Mouse (Mus musculus) MEL (cell line): ENCODE measurements around the gene Trp53i13. TPM values are rescaled to one million over a fixed set of nuclear protein-coding genes. Genes with fewer than 3 reads are reported as not detected.

Experiments
- DNase-seq: peaks from one replicate; pipeline ENCODE4 v3.0.0; 2011; ENCODE audit warnings: low read depth, low spot score
- H3K27ac ChIP-seq: 2 replicates; pipeline ENCODE4 v1.5.1; 2012; ENCODE audit warnings: low read depth, mild to moderate bottlenecking, control low read depth, low read length, moderate library complexity; ENCODE audit not compliant: control insufficient read depth
- H3K27me3 ChIP-seq, 2 experiments: fragments of 150-350 bp in 1 of 2; sonication (generic) in 1 of 2; 2 replicates each; pipeline ENCODE4 v1.6.1; 2012; ENCODE audit warnings: low read length in 2 of 2, mild to moderate bottlenecking in 2 of 2, improper control_type of control experiment in 1 of 2, moderate library complexity in 1 of 2; ENCODE audit not compliant: insufficient read depth in 2 of 2, control insufficient read depth in 1 of 2
- H3K36me3 ChIP-seq, 2 experiments: 2 replicates each; pipeline ENCODE4 v1.6.1; 2012 to 2014; ENCODE audit warnings: low read length in 2 of 2, improper control_type of control experiment in 1 of 2, inconsistent platforms in 1 of 2, mild to moderate bottlenecking in 1 of 2; ENCODE audit not compliant: insufficient read depth in 2 of 2, control insufficient read depth in 1 of 2
- H3K4me1 ChIP-seq, 2 experiments: fragments of 150-350 bp in 1 of 2; sonication (generic) in 1 of 2; 2 replicates each; pipeline ENCODE4 v1.6.1; 2012; ENCODE audit warnings: low read length in 2 of 2, improper control_type of control experiment in 1 of 2, mild to moderate bottlenecking in 1 of 2; ENCODE audit not compliant: insufficient read depth in 2 of 2, control insufficient read depth in 1 of 2
- H3K4me3 ChIP-seq, 2 experiments: fragments of 150-350 bp in 1 of 2; sonication (generic) in 1 of 2; 2 replicates each; pipeline ENCODE4 v1.5.1; 2012; ENCODE audit warnings: low read depth in 2 of 2, low read length in 2 of 2, mild to moderate bottlenecking in 2 of 2, moderate library complexity in 2 of 2, control low read depth in 1 of 2, improper control_type of control experiment in 1 of 2; ENCODE audit not compliant: control insufficient read depth in 1 of 2, insufficient read depth in 1 of 2
- H3K79me2 ChIP-seq: 2 replicates; pipeline ENCODE4 v1.6.1; 2012; ENCODE audit warnings: mild to moderate bottlenecking, low read length, moderate library complexity; ENCODE audit not compliant: control insufficient read depth, poor library complexity, insufficient read depth
- H3K9ac ChIP-seq: 2 replicates; pipeline ENCODE4 v1.6.1; 2012; ENCODE audit warnings: low read depth, mild to moderate bottlenecking, control low read depth, low read length, moderate library complexity; ENCODE audit not compliant: control insufficient read depth, poor library complexity, severe bottlenecking
- H3K9me3 ChIP-seq: fragments of 150-350 bp; sonication (generic); replicated peaks from 2 replicates; pipeline ENCODE4 v1.6.1; 2012; ENCODE audit warnings: mild to moderate bottlenecking, low read length, improper control_type of control experiment, moderate library complexity; ENCODE audit not compliant: insufficient read depth
- CHD1 ChIP-seq: IDR thresholded peaks from 2 replicates; pipeline ENCODE4 v1.6.1; 2012; ENCODE audit warnings: low read depth, mild to moderate bottlenecking, inconsistent platforms, low read length, improper control_type of control experiment
- CTCF ChIP-seq, 3 experiments: IDR thresholded peaks in 2 of 3; conservative IDR thresholded peaks in 1 of 3; 2 replicates each; pipeline ENCODE4 v1.5.1; 2011 to 2012; ENCODE audit warnings: low read length in 3 of 3, low read depth in 2 of 3, mild to moderate bottlenecking in 2 of 3, improper control_type of control experiment in 1 of 3, inconsistent platforms in 1 of 3, mixed read lengths in 1 of 3, moderate library complexity in 1 of 3; ENCODE audit not compliant: control insufficient read depth in 1 of 3, insufficient read depth in 1 of 3, poor library complexity in 1 of 3, severe bottlenecking in 1 of 3
- EP300 ChIP-seq, 2 experiments: IDR thresholded peaks; 2 replicates each; pipeline ENCODE4 v1.6.1; 2011; ENCODE audit warnings: improper control_type of control experiment in 2 of 2, low read length in 2 of 2, low read depth in 1 of 2, mild to moderate bottlenecking in 1 of 2
- ETS1 ChIP-seq: IDR thresholded peaks from 2 replicates; pipeline ENCODE4 v1.6.1; 2012; ENCODE audit warnings: low read depth, mild to moderate bottlenecking, inconsistent platforms, low read length, improper control_type of control experiment, moderate library complexity
- GABPA ChIP-seq: IDR thresholded peaks from 2 replicates; pipeline ENCODE4 v1.6.1; 2012; ENCODE audit warnings: low read depth, mild to moderate bottlenecking, inconsistent platforms, low read length, improper control_type of control experiment, moderate library complexity
- JUND ChIP-seq: IDR thresholded peaks from 2 replicates; pipeline ENCODE4 v1.6.1; 2011; ENCODE audit warnings: low read depth, mild to moderate bottlenecking, improper control_type of control experiment, low read length
- KAT2A ChIP-seq: conservative IDR thresholded peaks from 2 replicates; pipeline ENCODE4 v1.6.1; 2012; ENCODE audit warnings: low read depth, low read length, improper control_type of control experiment, inconsistent platforms
- MAFK ChIP-seq: IDR thresholded peaks from 2 replicates; pipeline ENCODE4 v1.6.1; 2011; ENCODE audit warnings: low read depth, mild to moderate bottlenecking, low read length, improper control_type of control experiment, borderline replicate concordance
- MAX ChIP-seq: IDR thresholded peaks from 2 replicates; pipeline ENCODE4 v1.6.1; 2011; ENCODE audit warnings: low read length, improper control_type of control experiment
- MYB ChIP-seq: IDR thresholded peaks from 2 replicates; pipeline ENCODE4 v1.6.1; 2011; ENCODE audit warnings: mild to moderate bottlenecking, low read depth, low read length, improper control_type of control experiment
- MYC ChIP-seq: IDR thresholded peaks from 2 replicates; pipeline ENCODE4 v1.6.1; 2011; ENCODE audit warnings: low read depth, mild to moderate bottlenecking, low read length, improper control_type of control experiment, moderate library complexity
- NELFE ChIP-seq: IDR thresholded peaks from 2 replicates; pipeline ENCODE4 v1.6.1; 2011; ENCODE audit warnings: low read depth, low read length, improper control_type of control experiment
- POLR2A ChIP-seq, 2 experiments: IDR thresholded peaks; 2 replicates each; pipeline ENCODE4 v1.6.1; 2011 to 2012; ENCODE audit warnings: low read length in 2 of 2, mild to moderate bottlenecking in 2 of 2, control low read depth in 1 of 2, improper control_type of control experiment in 1 of 2, low read depth in 1 of 2, moderate library complexity in 1 of 2; ENCODE audit not compliant: control insufficient read depth in 1 of 2, insufficient read depth in 1 of 2, poor library complexity in 1 of 2
- RAD21 ChIP-seq: IDR thresholded peaks from 2 replicates; pipeline ENCODE4 v1.6.1; 2011; ENCODE audit warnings: mild to moderate bottlenecking, low read depth, low read length, improper control_type of control experiment
- RCOR1 ChIP-seq: IDR thresholded peaks from 2 replicates; pipeline ENCODE4 v1.6.1; 2012; ENCODE audit warnings: low read depth, mild to moderate bottlenecking, inconsistent platforms, low read length, improper control_type of control experiment
- SIN3A ChIP-seq: IDR thresholded peaks from 2 replicates; pipeline ENCODE4 v1.6.1; 2012; ENCODE audit warnings: low read length, improper control_type of control experiment, inconsistent platforms
- UBTF ChIP-seq: IDR thresholded peaks from 2 replicates; pipeline ENCODE4 v1.6.1; 2012; ENCODE audit warnings: low read depth, mild to moderate bottlenecking, inconsistent platforms, low read length, improper control_type of control experiment, moderate library complexity, borderline replicate concordance; ENCODE audit not compliant: insufficient read depth
- USF1 ChIP-seq: IDR thresholded peaks from 2 replicates; pipeline ENCODE4 v1.6.1; 2014; ENCODE audit warnings: low read depth, mild to moderate bottlenecking, inconsistent platforms, low read length, improper control_type of control experiment, moderate library complexity
- ZNF384 ChIP-seq: IDR thresholded peaks from 2 replicates; pipeline ENCODE4 v1.6.1; 2012; ENCODE audit warnings: low read depth, mild to moderate bottlenecking, inconsistent platforms, low read length, improper control_type of control experiment
- polyA plus RNA-seq, 2 experiments: library from polyadenylated mRNA; stranded (reverse) in 1 of 2; unstranded in 1 of 2; fragments of >175 nt in 1 of 2; fragments of >200 nt in 1 of 2; gene quantifications; 2 replicates each; pipeline versions ENCODE4 v1.2.1 to v1.2.4; 2012; ENCODE audit warnings: low replicate concordance in 2 of 2, low read depth in 1 of 2; ENCODE audit not compliant: insufficient read length in 2 of 2, insufficient read depth in 1 of 2, missing spikeins in 1 of 2
- total RNA-seq: library from RNA; depleted of rRNA; stranded (reverse); fragments of 300-350 nt; gene quantifications from 2 replicates; pipeline ENCODE4 v1.2.3, GENCODE M21; 2012

The Trp53i13 gene
- total and polyA plus RNA-seq, 3 experiments, result 6.0 to 12.3 TPM; not detected in 1

- TF ChIP-seq USF1, result peak; percentile 1; the same call in 1 of the 2 replicates
- TF ChIP-seq ETS1, result no peak
- peak; percentile 50 for TF ChIP-seq MYC
- no peak for TF ChIP-seq MAFK
- no peak for TF ChIP-seq CTCF (IDR thresholded peaks at IDR 0.05 in 2 of 3, conservative IDR thresholded peaks at IDR 0.05 in 1 of 3; ENCODE audit: control insufficient read depth in 1 of 3, insufficient read depth in 1 of 3, low read depth in 2 of 3, low read length in 3 of 3, poor library complexity in 1 of 3, severe bottlenecking in 1 of 3)
- 0 out of 4 replicates have a peak, but pooled peaks of 1 of the 2 experiments have one; percentile 0 for TF ChIP-seq EP300 (IDR thresholded peaks at IDR 0.05; ENCODE audit: low read depth in 1 of 2, low read length in 2 of 2)
These were observed 2.6 kb downstream of the Trp53i13 start (continued) for GRCm38 (mm10) chr11:77512891-77513810.

- Histone ChIP-seq H3K4me3 (no peak overlapping the region), H3K9ac (no peak overlapping the region), H3K79me2 (peaks cover 2% of the 10 kb centered on the region; the same call in 1 of the 2 replicates), H3K4me1 (peaks cover 2 to 21% of the 10 kb centered on the region in 2 experiments; a peak in 3 of 4 replicates), H3K27me3 (no peaks in the 10 kb centered on the region), H3K27ac (no peak overlapping the region), H3K36me3 (peaks cover 0 to 8% of the 10 kb centered on the region in 2 experiments; a peak in 2 of 4 replicates), H3K9me3 (no peaks in the 10 kb centered on the region)
- TF ChIP-seq POLR2A (IDR thresholded peaks at IDR 0.05; ENCODE audit: control insufficient read depth in 1 of 2, insufficient read depth in 1 of 2, low read depth in 1 of 2, low read length in 2 of 2, poor library complexity in 1 of 2) (no peak), RAD21 (no peak), NELFE (no peak), USF1 (no peak), KAT2A (no peak), SIN3A (no peak), JUND (no peak), RCOR1 (no peak), MYB (no peak), GABPA (no peak), ZNF384 (no peak), MAX (no peak), UBTF (no peak), CHD1 (no peak), EP300 (IDR thresholded peaks at IDR 0.05; ENCODE audit: low read depth in 1 of 2, low read length in 2 of 2) (no peak)
- DNase-seq, result no peak
These were observed 4.4 kb downstream of the Trp53i13 start for GRCm38 (mm10) chr11:77511336-77511735.
